Comparison of ENCODE assay signal across 13 mouse cellular contexts in genomic region chr9:62432261-62433060, GRCm38 (mm10).
A peak's percentile ranks its signal among the peaks of the same experiment; 100 is the strongest.
DNase-seq lines count a peak whose midpoint lies in the region; ATAC-seq lines count a peak whose summit lies in the region.
"Had no signal": no experiment of that assay in that cellular context is flagged by ENCODE, and none has a peak within 500 bp of the region (broad histone marks: within the 10 kb centered on the region; RNA-seq: fewer than 3 reads in every experiment).

No protein-coding gene starts in this region.

- peaks cover 34% of the 10 kb centered on the region for H3K4me1 ChIP-seq in heart, embryonic 15.5 days (replicated peaks)
- H3K4me1 ChIP-seq in midbrain, embryonic 12.5 days, result peaks cover 21% of the 10 kb centered on the region
- peaks cover 15% of the 10 kb centered on the region for H3K4me1 ChIP-seq in midbrain, embryonic 15.5 days
- H3K4me1 ChIP-seq in embryonic facial prominence, embryonic 12.5 days, result peaks cover 16% of the 10 kb centered on the region; the same call in 1 of the 2 replicates

- no peak overlapping the region for H3K9ac ChIP-seq in heart, embryonic 15.5 days
- no peak overlapping the region for H3K9ac ChIP-seq in midbrain, embryonic 12.5 days (replicated peaks)
- H3K9ac ChIP-seq in midbrain, embryonic 15.5 days, result no peak overlapping the region
- H3K9ac ChIP-seq in embryonic facial prominence, embryonic 12.5 days, result no peak overlapping the region
- H3K9ac ChIP-seq: hindbrain, embryonic 15.5 days; limb, embryonic 12.5 days; liver, postnatal 0 days had no signal

- H3K36me3 ChIP-seq in heart, embryonic 15.5 days, result no peaks in the 10 kb centered on the region
- peaks cover 40% of the 10 kb centered on the region for H3K36me3 ChIP-seq in midbrain, embryonic 12.5 days
- H3K36me3 ChIP-seq in midbrain, embryonic 15.5 days (replicated peaks), result peaks cover 11% of the 10 kb centered on the region; the same call in 1 of the 2 replicates
- peaks cover 7% of the 10 kb centered on the region for H3K36me3 ChIP-seq in embryonic facial prominence, embryonic 12.5 days
- H3K36me3 ChIP-seq: limb, embryonic 12.5 days had no signal

- H3K27me3 ChIP-seq in heart, embryonic 15.5 days, result no peaks in the 10 kb centered on the region
- no peaks in the 10 kb centered on the region for H3K27me3 ChIP-seq in midbrain, embryonic 12.5 days
- H3K27me3 ChIP-seq in midbrain, embryonic 15.5 days (replicated peaks), result no peaks in the 10 kb centered on the region
- no peaks in the 10 kb centered on the region for H3K27me3 ChIP-seq in embryonic facial prominence, embryonic 12.5 days
- H3K27me3 ChIP-seq: hindbrain, embryonic 15.5 days; limb, embryonic 12.5 days had no signal

- DNase-seq in cerebellum, adult 9-11 months, result peak; percentile 56
- DNase-seq in heart, postnatal 10 days, result no peak
- no peak for DNase-seq in right cerebral cortex, adult 18-20 months
- DNase-seq: liver, postnatal 0 days; right cerebral cortex, postnatal 4 days; thymus, postnatal 4 days had no signal

- WGBS in heart, embryonic 15.5 days, result 68% methylated on average over 15 of the region's 15 CpGs
- whole genome bisulfite sequencing in midbrain, embryonic 12.5 days, result 66% methylated on average over 15 of the region's 15 CpGs
- WGBS in midbrain, embryonic 15.5 days, result 62% methylated on average over 15 of the region's 15 CpGs
- WGBS in embryonic facial prominence, embryonic 12.5 days, result 68% methylated on average over 15 of the region's 15 CpGs

- intact Hi-C loops in heart, postnatal 10 days (cut with DNase I), result no loop called here

- 0 out of 2 replicates have a peak overlapping the region, but pooled peaks have one; percentile 3 for H3K27ac ChIP-seq in heart, embryonic 15.5 days
- peak overlapping the region; percentile 42; the same call in 1 of the 2 replicates for H3K27ac ChIP-seq in midbrain, embryonic 12.5 days (replicated peaks)
- H3K27ac ChIP-seq in midbrain, embryonic 15.5 days, result no peak overlapping the region
- peak overlapping the region; percentile 8; the same call in 1 of the 2 replicates for H3K27ac ChIP-seq in embryonic facial prominence, embryonic 12.5 days
- H3K27ac ChIP-seq: hindbrain, embryonic 15.5 days; limb, embryonic 12.5 days had no signal

- no peaks in the 10 kb centered on the region for H3K9me3 ChIP-seq in heart, embryonic 15.5 days (replicated peaks)
- peaks cover 3% of the 10 kb centered on the region; the same call in 1 of the 2 replicates for H3K9me3 ChIP-seq in midbrain, embryonic 12.5 days
- H3K9me3 ChIP-seq in midbrain, embryonic 15.5 days, result no peaks in the 10 kb centered on the region
- H3K9me3 ChIP-seq in embryonic facial prominence, embryonic 12.5 days, result no peaks in the 10 kb centered on the region
- H3K9me3 ChIP-seq: hindbrain, embryonic 15.5 days; limb, embryonic 12.5 days had no signal

- no peak for ATAC-seq in cerebellum, adult (ENCODE audit: insufficient number of reproducible peaks, low FRiP score, low TSS enrichment)
- ATAC-seq in heart, embryonic 15.5 days (replicated peaks; ENCODE audit: insufficient number of reproducible peaks, insufficient read depth, low FRiP score, low read depth), result no peak
- ATAC-seq in midbrain, embryonic 12.5 days (ENCODE audit: low FRiP score, low read depth), result no peak
- no peak for ATAC-seq in midbrain, embryonic 15.5 days (replicated peaks)
- ATAC-seq in embryonic facial prominence, embryonic 12.5 days (ENCODE audit: insufficient number of reproducible peaks, insufficient read depth, low FRiP score, low TSS enrichment), result no peak
- ATAC-seq: liver, postnatal 0 days had no signal

- H3K4me2 ChIP-seq in heart, embryonic 15.5 days, result no peak overlapping the region
- no peak overlapping the region for H3K4me2 ChIP-seq in midbrain, embryonic 12.5 days (replicated peaks)
- no peak overlapping the region for H3K4me2 ChIP-seq in midbrain, embryonic 15.5 days
- H3K4me2 ChIP-seq in embryonic facial prominence, embryonic 12.5 days (replicated peaks), result no peak overlapping the region
- H3K4me2 ChIP-seq: hindbrain, embryonic 15.5 days; limb, embryonic 12.5 days had no signal

- no peak overlapping the region for H3K4me3 ChIP-seq in heart, embryonic 15.5 days
- no peak overlapping the region for H3K4me3 ChIP-seq in midbrain, embryonic 12.5 days
- no peak overlapping the region for H3K4me3 ChIP-seq in midbrain, embryonic 15.5 days
- H3K4me3 ChIP-seq in embryonic facial prominence, embryonic 12.5 days, result no peak overlapping the region
- H3K4me3 ChIP-seq: hindbrain, embryonic 15.5 days; limb, embryonic 12.5 days had no signal
